Mouse (Mus musculus): ENCODE results near the gene Slco4c1.

Gene Slco4c1

GRCm38 (mm10) chr1:96770283-96770682 is 101.7 kb downstream of the Slco4c1 start:
- DNase-seq (ENCODE audit: low read depth, low spot score) = no peak

GRCm38 (mm10) chr1:96768264-96768663 is 103.7 kb downstream of the Slco4c1 start:
- DNase-seq (ENCODE audit: low read depth, low spot score) = no peak

GRCm38 (mm10) chr1:96766535-96766934 is 105.4 kb downstream of the Slco4c1 start:
- no peak for DNase-seq (ENCODE audit: low read depth, low spot score)

Data from mesoderm, embryonic 11.5 days (tissue).